ENCODE assay signal across 25 mouse cellular contexts in the genomic region with DNA sequence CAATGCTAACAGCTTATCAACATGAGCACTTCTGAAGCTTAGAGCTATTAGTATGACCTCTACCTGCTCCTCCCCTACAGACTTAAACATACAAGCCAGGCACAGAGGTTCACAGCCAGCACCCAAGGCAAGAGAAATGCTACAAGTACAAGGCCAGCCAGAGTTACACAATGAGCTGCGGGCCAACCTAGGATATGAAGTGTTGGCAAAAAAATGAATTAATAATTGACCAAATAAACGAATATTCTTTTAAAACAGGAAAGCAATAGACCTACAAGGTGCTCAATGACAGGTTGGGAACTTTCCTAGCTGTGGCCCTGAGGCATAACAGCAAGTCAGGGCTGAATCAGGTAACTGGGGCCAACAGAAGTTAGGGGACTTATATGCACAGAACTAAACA. TPM values are rescaled to one million over a fixed set of nuclear protein-coding genes. Genes with fewer than 3 reads are reported as not detected.
DNase-seq lines count a peak whose midpoint lies in the region; ATAC-seq and TF ChIP-seq lines count a peak whose summit lies in the region.
"Had no signal": no experiment of that assay in that cellular context is flagged by ENCODE, and none has a peak within 500 bp of the region (broad histone marks: within the 10 kb centered on the region; RNA-seq: fewer than 3 reads in every experiment).

No protein-coding gene starts in this region.

- WGBS in heart, embryonic 10.5 days: 66% methylated on average over 2 of the region's 2 CpGs
- 61% methylated on average over 2 of the region's 2 CpGs for WGBS in kidney, postnatal 0 days

- no peak overlapping the region for H3K4me3 ChIP-seq in heart, embryonic 10.5 days
- H3K4me3 ChIP-seq in kidney, postnatal 0 days (replicated peaks; ENCODE audit: low read depth, low read length): no peak overlapping the region
- H3K4me3 ChIP-seq: embryonic facial prominence, embryonic 12.5 days; embryonic facial prominence, embryonic 15.5 days; heart, adult 2 months; heart, embryonic 13.5 days; hindbrain, embryonic 12.5 days; hindbrain, embryonic 15.5 days had no signal

- no peak for TF ChIP-seq CTCF in kidney, postnatal 0 days (IDR thresholded peaks at IDR 0.05; ENCODE audit: low read depth)

- no peak overlapping the region for H3K4me2 ChIP-seq in kidney, postnatal 0 days (ENCODE audit: low read length)
- H3K4me2 ChIP-seq: embryonic facial prominence, embryonic 12.5 days; embryonic facial prominence, embryonic 15.5 days; heart, embryonic 13.5 days; hindbrain, embryonic 12.5 days; hindbrain, embryonic 15.5 days had no signal

- no peak overlapping the region for H3K9ac ChIP-seq in kidney, postnatal 0 days (ENCODE audit: low read depth, low read length)
- H3K9ac ChIP-seq: embryonic facial prominence, embryonic 12.5 days; embryonic facial prominence, embryonic 15.5 days; forebrain, postnatal 0 days; heart, embryonic 13.5 days; hindbrain, embryonic 12.5 days; hindbrain, embryonic 15.5 days had no signal

- DNase-seq in heart, embryonic 10.5 days (ENCODE audit: low spot score): no peak
- no peak for DNase-seq in heart, postnatal 4 days
- DNase-seq in kidney, adult 9 months: peak; percentile 64
- DNase-seq in kidney, adult 18-20 months: no peak
- no peak for DNase-seq in kidney, postnatal 0 days (ENCODE audit: low spot score)
- DNase-seq in kidney, adult 11 months: no peak
- DNase-seq in right cerebral cortex, postnatal 25 days: no peak
- DNase-seq: adrenal gland, postnatal 10 days; adrenal gland, postnatal 36 days; cerebellum, adult 11 months; cerebellum, adult 2 months; cerebellum, adult 9-11 months; cerebellum, postnatal 25 days; forebrain, postnatal 0 days; gastrocnemius, postnatal 36 days; heart, adult 2 months; heart, postnatal 14 days had no signal

- H3K4me1 ChIP-seq in heart, embryonic 10.5 days: peaks cover 73% of the 10 kb centered on the region
- peaks cover 69% of the 10 kb centered on the region for H3K4me1 ChIP-seq in kidney, postnatal 0 days (replicated peaks; ENCODE audit: insufficient read depth, low read length)
- H3K4me1 ChIP-seq: hindbrain, embryonic 12.5 days had no signal

- H3K36me3 ChIP-seq in heart, embryonic 10.5 days: no peaks in the 10 kb centered on the region
- no peaks in the 10 kb centered on the region for H3K36me3 ChIP-seq in kidney, postnatal 0 days (ENCODE audit: insufficient read depth, low read length)
- H3K36me3 ChIP-seq: embryonic facial prominence, embryonic 12.5 days; embryonic facial prominence, embryonic 15.5 days; heart, embryonic 13.5 days; hindbrain, embryonic 12.5 days; hindbrain, embryonic 15.5 days had no signal

- peak overlapping the region; percentile 57 for H3K27ac ChIP-seq in heart, embryonic 10.5 days
- H3K27ac ChIP-seq in kidney, postnatal 0 days: peak overlapping the region; percentile 43; the same call in 1 of the 2 replicates
- H3K27ac ChIP-seq: embryonic facial prominence, embryonic 12.5 days; embryonic facial prominence, embryonic 15.5 days; hindbrain, embryonic 12.5 days; hindbrain, embryonic 15.5 days had no signal

- no peaks in the 10 kb centered on the region for H3K9me3 ChIP-seq in heart, embryonic 10.5 days
- H3K9me3 ChIP-seq in kidney, postnatal 0 days (replicated peaks; ENCODE audit: low read length): no peaks in the 10 kb centered on the region
- H3K9me3 ChIP-seq: embryonic facial prominence, embryonic 12.5 days; embryonic facial prominence, embryonic 15.5 days; heart, embryonic 13.5 days; hindbrain, embryonic 12.5 days; hindbrain, embryonic 15.5 days had no signal

- ATAC-seq in kidney, postnatal 0 days (replicated peaks; ENCODE audit: low FRiP score, low read depth): no peak
- ATAC-seq: CD4-positive, CD25-positive, alpha-beta regulatory T cell, adult 4 months; forebrain, embryonic 14.5 days; forebrain, postnatal 0 days had no signal

- no peaks in the 10 kb centered on the region for H3K27me3 ChIP-seq in heart, embryonic 10.5 days (ENCODE audit: insufficient read depth, poor library complexity, severe bottlenecking)
- no peaks in the 10 kb centered on the region for H3K27me3 ChIP-seq in kidney, postnatal 0 days (ENCODE audit: insufficient read depth, low read length)
- H3K27me3 ChIP-seq: embryonic facial prominence, embryonic 12.5 days; embryonic facial prominence, embryonic 15.5 days; heart, embryonic 13.5 days; hindbrain, embryonic 12.5 days; hindbrain, embryonic 15.5 days had no signal

RNA-seq across cellular contexts. Expression of gene Col4a2, which starts 58.1 kb away (rescaled TPM):
- 54.9 and 97.0 TPM in 2 replicates for polyA plus RNA-seq in heart, embryonic 10.5 days (2016; fragmentation: Nextera tagmentation; extraction: Ambion mirVana)
- total RNA-seq in heart, postnatal 4 days (2021): 100 to 1,000 TPM; 558 to 588 TPM
- polyA plus RNA-seq in kidney, postnatal 0 days (2015; fragmentation: Nextera tagmentation; extraction: Ambion mirVana): 139 and 140 TPM in 2 replicates
- polyA plus RNA-seq: CD4-positive, CD25-positive, alpha-beta regulatory T cell, adult 4 months had no signal

RNA-seq across cellular contexts. Expression of gene Col4a1, which starts 58.1 kb away (rescaled TPM):
- 143 and 257 TPM in 2 replicates for polyA plus RNA-seq in heart, embryonic 10.5 days (2016; fragmentation: Nextera tagmentation; extraction: Ambion mirVana)
- 1,000 to 10,000 TPM; 1,026 to 1,084 TPM for total RNA-seq in heart, postnatal 4 days (2021)
- 305 and 310 TPM in 2 replicates for polyA plus RNA-seq in kidney, postnatal 0 days (2015; fragmentation: Nextera tagmentation; extraction: Ambion mirVana)
- total RNA-seq: MEL had no signal
